ENCODE assay signal across 13 mouse cellular contexts in the genomic region with DNA sequence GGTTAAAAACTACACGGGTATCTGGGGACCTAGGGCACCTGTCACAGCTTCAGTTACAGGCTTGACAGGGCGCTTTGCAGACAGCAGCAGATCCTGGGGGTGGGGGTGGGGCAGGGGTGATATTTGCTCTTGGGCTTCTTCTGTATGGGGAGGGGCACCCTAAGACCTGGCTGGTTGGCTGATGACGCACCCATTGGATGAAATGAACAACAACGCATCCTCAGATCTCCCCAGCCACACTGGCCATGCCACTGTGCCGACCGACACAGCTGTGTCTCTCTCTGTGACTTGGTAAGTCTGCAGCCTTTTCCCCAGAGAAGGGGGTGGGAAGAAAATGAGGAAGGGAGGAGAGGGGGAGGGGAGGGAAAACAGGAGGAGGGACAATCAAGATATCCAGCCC.
A peak's percentile ranks its signal among the peaks of the same experiment; 100 is the strongest.
DNase-seq lines count a peak whose midpoint lies in the region; ATAC-seq and TF ChIP-seq lines count a peak whose summit lies in the region.
"Had no signal": no experiment of that assay in that cellular context is flagged by ENCODE, and none has a peak within 500 bp of the region (broad histone marks: within the 10 kb centered on the region; RNA-seq: fewer than 3 reads in every experiment).

No protein-coding gene starts in this region.

- peak overlapping the region; percentile 35 for H3K4me2 ChIP-seq in forebrain, embryonic 12.5 days
- 0 out of 2 replicates have a peak overlapping the region, but pooled peaks have one; percentile 9 for H3K4me2 ChIP-seq in limb, embryonic 13.5 days (replicated peaks)
- H3K4me2 ChIP-seq: hindbrain, embryonic 15.5 days; lung, embryonic 15.5 days had no signal

- peak overlapping the region; percentile 23 for H3K4me3 ChIP-seq in heart, embryonic 10.5 days
- no peak overlapping the region for H3K4me3 ChIP-seq in forebrain, embryonic 12.5 days (replicated peaks)
- no peak overlapping the region for H3K4me3 ChIP-seq in limb, embryonic 13.5 days
- H3K4me3 ChIP-seq: hindbrain, embryonic 15.5 days; lung, embryonic 15.5 days had no signal

- H3K4me1 ChIP-seq in heart, embryonic 10.5 days = peaks cover 24% of the 10 kb centered on the region
- peaks cover 20% of the 10 kb centered on the region for H3K4me1 ChIP-seq in forebrain, embryonic 12.5 days
- H3K4me1 ChIP-seq in limb, embryonic 13.5 days = peaks cover 24% of the 10 kb centered on the region
- H3K4me1 ChIP-seq: lung, embryonic 15.5 days had no signal

- peak; percentile 70 for ATAC-seq in forebrain, embryonic 12.5 days (ENCODE audit: low FRiP score)
- no peak for ATAC-seq in limb, embryonic 13.5 days (ENCODE audit: low FRiP score, low read depth)

- DNase-seq in heart, embryonic 10.5 days (ENCODE audit: low spot score) = no peak
- DNase-seq in heart, adult 11 months = no peak
- DNase-seq in brain, embryonic 14.5 days (ENCODE audit: low read depth) = peak; percentile 83
- no peak for DNase-seq in kidney, adult 9 months
- DNase-seq in gastrocnemius, postnatal 10 days = no peak
- DNase-seq in ovary, adult 18-20 months (ENCODE audit: low spot score) = no peak
- DNase-seq: adrenal gland, adult 2 months; B cell, adult 2 months; cerebellum, adult 9-10 months had no signal

- H3K9ac ChIP-seq in forebrain, embryonic 12.5 days = peak overlapping the region; percentile 21; the same call in 1 of the 2 replicates
- H3K9ac ChIP-seq in limb, embryonic 13.5 days = no peak overlapping the region
- H3K9ac ChIP-seq: hindbrain, embryonic 15.5 days; lung, embryonic 15.5 days had no signal

- no peaks in the 10 kb centered on the region for H3K36me3 ChIP-seq in heart, embryonic 10.5 days
- H3K36me3 ChIP-seq in forebrain, embryonic 12.5 days (replicated peaks) = no peaks in the 10 kb centered on the region
- H3K36me3 ChIP-seq in limb, embryonic 13.5 days = no peaks in the 10 kb centered on the region
- H3K36me3 ChIP-seq: hindbrain, embryonic 15.5 days; lung, embryonic 15.5 days had no signal

- 14% methylated on average over 6 of the region's 6 CpGs for WGBS in heart, embryonic 10.5 days
- 7% methylated on average over 6 of the region's 6 CpGs for WGBS in forebrain, embryonic 12.5 days
- WGBS in limb, embryonic 13.5 days = 4% methylated on average over 6 of the region's 6 CpGs

- H3K27ac ChIP-seq in heart, embryonic 10.5 days = no peak overlapping the region
- H3K27ac ChIP-seq in forebrain, embryonic 12.5 days = peak overlapping the region; percentile 79
- no peak overlapping the region for H3K27ac ChIP-seq in limb, embryonic 13.5 days
- H3K27ac ChIP-seq: hindbrain, embryonic 15.5 days; lung, embryonic 15.5 days had no signal

- H3K9me3 ChIP-seq in heart, embryonic 10.5 days = 0 out of 2 replicates have a peak, but pooled peaks cover 3% of the 10 kb centered on the region
- H3K9me3 ChIP-seq in forebrain, embryonic 12.5 days = no peaks in the 10 kb centered on the region
- no peaks in the 10 kb centered on the region; the same call in 1 of the 2 replicates for H3K9me3 ChIP-seq in limb, embryonic 13.5 days
- H3K9me3 ChIP-seq: hindbrain, embryonic 15.5 days; lung, embryonic 15.5 days had no signal

- no peak for TF ChIP-seq POLR2A in brain, embryonic 14.5 days (IDR thresholded peaks at IDR 0.05; ENCODE audit: borderline replicate concordance, extremely low read depth, insufficient read depth, insufficient read length, poor library complexity, severe bottlenecking)

- H3K27me3 ChIP-seq in heart, embryonic 10.5 days (ENCODE audit: insufficient read depth, poor library complexity, severe bottlenecking) = peaks cover 43% of the 10 kb centered on the region
- H3K27me3 ChIP-seq in forebrain, embryonic 12.5 days = peaks cover 26% of the 10 kb centered on the region
- peaks cover 25% of the 10 kb centered on the region for H3K27me3 ChIP-seq in limb, embryonic 13.5 days

- TF ChIP-seq CTCF in brain, embryonic 14.5 days (IDR thresholded peaks at IDR 0.05; ENCODE audit: borderline replicate concordance, extremely low read depth, insufficient read depth, insufficient read length) = no peak
